Mouse (Mus musculus) heart, embryonic 10.5 days (tissue): ENCODE measurements around the gene Tmbim6. TPM values are rescaled to one million over a fixed set of nuclear protein-coding genes. Genes with fewer than 3 reads are reported as not detected.
"Not testable (repeated sequence)": the region's sequence is repeated elsewhere in the genome, so short reads cannot be mapped to it uniquely, and the experiment has no call there.

Experiments
- DNase-seq: peaks from one replicate; pipeline ENCODE4 v3.0.0-alpha.2; 2017; ENCODE audit warnings: low spot score
- H3K27ac ChIP-seq: fragments of 300-500 bp; sonication (generic); 2 replicates; pipeline ENCODE4 v1.5.1; 2016; ENCODE audit warnings: mild to moderate bottlenecking
- H3K27me3 ChIP-seq: fragments of 300-500 bp; sonication (generic); 2 replicates; pipeline ENCODE4 v1.6.1; 2016; ENCODE audit warnings: mild to moderate bottlenecking; ENCODE audit not compliant: poor library complexity, insufficient read depth, severe bottlenecking
- H3K36me3 ChIP-seq: fragments of 300-500 bp; sonication (generic); 2 replicates; pipeline ENCODE4 v1.6.1; 2016; ENCODE audit warnings: mild to moderate bottlenecking, moderate library complexity
- H3K4me1 ChIP-seq: fragments of 300-500 bp; sonication (generic); 2 replicates; pipeline ENCODE4 v1.6.1; 2016; ENCODE audit warnings: mild to moderate bottlenecking
- H3K4me3 ChIP-seq: fragments of 300-500 bp; sonication (generic); 2 replicates; pipeline ENCODE4 v1.5.1; 2016; ENCODE audit warnings: mild to moderate bottlenecking, moderate library complexity
- H3K9me3 ChIP-seq: fragments of 300-500 bp; sonication (generic); 2 replicates; pipeline ENCODE4 v1.6.1; 2016; ENCODE audit warnings: mild to moderate bottlenecking, moderate library complexity
- WGBS: fragments of 180-500 bp; shearing (Covaris S2); methylation state at CpG from one replicate; pipeline ENCODE4 v1.1.7; 2016; 5-methylcytosine and 5-hydroxymethylcytosine counted together
- polyA plus RNA-seq: library from polyadenylated mRNA; unstranded; fragments of >200 nt; fragmentation: Nextera tagmentation; extraction: Ambion mirVana; gene quantifications from 2 replicates; pipeline ENCODE4 v1.2.1, GENCODE M21; 2016

Gene Tmbim6
- polyA plus RNA-seq, 1 experiment from 2014 or later, result 308 TPM

GRCm38 (mm10) chr15:99369391-99370171 lies 23.1 kb upstream of the Tmbim6 start:
- Histone ChIP-seq H3K9me3 (no peaks in the 10 kb centered on the region), H3K4me1 (peaks cover 28% of the 10 kb centered on the region), H3K36me3 (no peaks in the 10 kb centered on the region), H3K27me3 (no peaks in the 10 kb centered on the region), H3K27ac (peak overlapping the region; percentile 97), H3K4me3 (peak overlapping the region; percentile 95)
- WGBS, result 2% methylated on average over 35 of the region's 39 CpGs
- DNase-seq, result peak; percentile 77

DNA sequence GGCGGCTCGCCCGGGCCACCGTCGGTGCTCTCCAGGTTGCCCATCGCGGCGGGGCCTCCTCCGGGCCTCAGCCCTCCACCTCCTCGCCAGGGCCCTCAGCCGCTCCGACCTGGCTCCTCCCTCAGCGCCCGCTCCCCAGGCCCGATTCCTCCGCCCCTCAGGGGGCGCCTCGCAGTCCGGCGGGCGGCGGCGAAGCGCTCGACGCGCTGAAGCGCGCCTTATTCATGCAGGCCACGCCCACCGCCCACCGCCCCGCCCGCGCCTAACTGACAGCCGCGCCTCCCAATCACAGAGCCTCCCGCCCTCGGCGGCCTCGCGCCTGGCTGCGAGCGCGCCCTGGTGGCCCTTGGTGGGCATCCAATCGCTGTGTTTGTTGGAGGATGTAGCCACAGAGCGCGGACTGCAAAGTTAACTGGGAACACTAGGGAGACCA lies 22.4 kb upstream of the Tmbim6 start, which contains the start of gene Fmnl3:
Gene Fmnl3, minus strand, starts transcription at position 224 of the 433 bp plus-strand sequence.
- under 1% methylated on average over 48 of the region's 48 CpGs for WGBS

GRCm38 (mm10) chr15:99371526-99372340 lies 20.9 kb upstream of the Tmbim6 start:
- H3K27me3 ChIP-seq, result no peaks in the 10 kb centered on the region
- no peak overlapping the region for H3K4me3 ChIP-seq
- H3K36me3 ChIP-seq, result no peaks in the 10 kb centered on the region
- no peak for DNase-seq
- H3K9me3 ChIP-seq, result no peaks in the 10 kb centered on the region
- peaks cover 23% of the 10 kb centered on the region for H3K4me1 ChIP-seq
- no peak overlapping the region for H3K27ac ChIP-seq
- WGBS, result 79% methylated on average over 7 of the region's 7 CpGs

More for the DNA sequence above, 22.4 kb upstream of the Tmbim6 start, which contains the start of gene Fmnl3:
- peak within 1 kb of the TSS; percentile 97 for H3K27ac ChIP-seq
- no peaks in the 10 kb centered on the region for H3K27me3 ChIP-seq
- no peaks in the 10 kb centered on the region for H3K9me3 ChIP-seq
- peaks cover 23% of the 10 kb centered on the region for H3K4me1 ChIP-seq
- DNase-seq, result peak; percentile 98
- H3K36me3 ChIP-seq, result no peaks in the 10 kb centered on the region
- peak within 1 kb of the TSS; percentile 95 for H3K4me3 ChIP-seq

DNA sequence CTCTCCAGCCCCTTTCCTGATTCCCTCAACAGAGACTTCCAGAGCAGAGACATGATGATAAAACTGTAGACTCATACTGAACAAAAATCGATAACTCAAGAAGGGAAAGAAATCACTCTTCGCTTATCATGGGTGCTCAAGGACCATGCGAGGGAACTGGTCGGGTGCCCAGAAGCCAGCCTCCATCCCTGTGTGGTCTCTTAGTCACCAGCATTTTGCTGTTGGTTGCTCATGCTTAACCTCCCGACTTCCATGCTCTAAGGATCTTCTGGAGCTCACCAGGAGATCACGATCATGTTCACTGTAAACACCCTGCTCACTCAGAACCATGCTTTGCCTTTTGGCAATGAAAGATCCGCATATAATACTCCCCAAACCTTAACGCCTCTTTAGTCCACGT lies 19.9 kb upstream of the Tmbim6 start:
- Histone ChIP-seq H3K27ac (no peak overlapping the region), H3K9me3 (no peaks in the 10 kb centered on the region), H3K36me3 (no peaks in the 10 kb centered on the region), H3K27me3 (no peaks in the 10 kb centered on the region), H3K4me1 (peaks cover 23% of the 10 kb centered on the region), H3K4me3 (no peak overlapping the region)
- WGBS, result 78% methylated on average over 9 of the region's 9 CpGs
- no peak for DNase-seq

DNA sequence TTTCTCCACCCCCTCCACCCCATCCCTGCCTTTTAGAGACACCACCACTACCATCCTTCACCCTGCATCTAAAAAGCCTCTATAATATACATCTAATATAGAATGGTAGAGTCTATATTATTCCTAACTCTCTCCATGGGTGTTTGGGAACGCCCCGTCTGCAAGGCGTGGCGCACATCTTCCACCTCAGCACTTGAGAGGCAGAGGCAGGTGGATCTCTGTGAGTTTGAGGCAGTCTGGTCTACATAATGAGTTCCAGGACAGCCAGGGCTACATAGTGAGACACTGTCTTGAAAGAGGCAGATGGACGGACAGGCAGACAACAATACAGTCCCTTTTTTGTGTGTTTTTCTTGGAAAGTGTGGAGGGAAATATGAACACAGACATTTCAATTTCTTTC lies 17.6 kb upstream of the Tmbim6 start:
- no peaks in the 10 kb centered on the region for H3K27me3 ChIP-seq
- 86% methylated on average over 5 of the region's 5 CpGs for WGBS
- H3K36me3 ChIP-seq, result no peaks in the 10 kb centered on the region
- no peak overlapping the region for H3K4me3 ChIP-seq
- H3K9me3 ChIP-seq, result no peaks in the 10 kb centered on the region
- no peak overlapping the region for H3K27ac ChIP-seq
- no peak for DNase-seq
- H3K4me1 ChIP-seq, result peaks cover 6% of the 10 kb centered on the region; the same call in 1 of the 2 replicates

- Histone ChIP-seq H3K4me1 (peaks cover under 1% of the 10 kb centered on the region; the same call in 1 of the 2 replicates), H3K4me3 (no peak overlapping the region), H3K9me3 (no peaks in the 10 kb centered on the region), H3K36me3 (no peaks in the 10 kb centered on the region), H3K27me3 (no peaks in the 10 kb centered on the region), H3K27ac (no peak overlapping the region)
- no peak for DNase-seq
- WGBS, result 89% methylated on average over 3 of the region's 3 CpGs
Measured at GRCm38 (mm10) chr15:99375581-99375980, 17.1 kb upstream of the Tmbim6 start.

- H3K27me3 ChIP-seq, result no peaks in the 10 kb centered on the region
- H3K4me1 ChIP-seq, result no peaks in the 10 kb centered on the region
- WGBS, result 72% methylated on average over 5 of the region's 5 CpGs
- H3K4me3 ChIP-seq, result no peak overlapping the region
- no peak for DNase-seq
- no peak overlapping the region for H3K27ac ChIP-seq
- H3K9me3 ChIP-seq, result no peaks in the 10 kb centered on the region
- no peaks in the 10 kb centered on the region for H3K36me3 ChIP-seq
Measured at GRCm38 (mm10) chr15:99376240-99376639, 16.4 kb upstream of the Tmbim6 start.

GRCm38 (mm10) chr15:99382893-99383292 lies 9.8 kb upstream of the Tmbim6 start:
- no peak for DNase-seq
- H3K4me1 ChIP-seq, result no peaks in the 10 kb centered on the region
- no peaks in the 10 kb centered on the region for H3K9me3 ChIP-seq
- H3K4me3 ChIP-seq, result no peak overlapping the region
- no peaks in the 10 kb centered on the region for H3K27me3 ChIP-seq
- no peak overlapping the region for H3K27ac ChIP-seq
- no peaks in the 10 kb centered on the region for H3K36me3 ChIP-seq

DNA sequence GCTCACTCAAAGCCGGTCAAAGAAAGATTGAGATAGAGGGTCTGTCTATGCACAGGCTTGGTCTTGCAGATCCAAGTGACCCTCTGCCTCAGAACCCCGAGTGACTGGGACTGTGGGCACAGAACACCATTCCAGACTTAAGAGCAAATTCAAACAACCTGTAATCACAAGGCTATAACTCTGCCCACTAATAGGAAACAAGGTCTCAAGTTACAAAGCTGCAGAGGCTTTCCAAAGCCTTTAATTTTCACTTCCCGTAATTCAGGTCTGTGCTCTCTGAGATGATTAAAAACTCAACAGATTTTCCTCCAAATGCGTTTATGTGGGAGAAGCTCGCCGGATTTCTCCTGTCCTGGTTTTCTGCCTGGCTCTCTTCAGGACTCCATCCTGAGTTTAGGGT lies 8.6 kb upstream of the Tmbim6 start:
- H3K9me3 ChIP-seq, result no peaks in the 10 kb centered on the region
- WGBS, result 62% methylated on average over 6 of the region's 6 CpGs
- H3K27me3 ChIP-seq, result no peaks in the 10 kb centered on the region
- no peak overlapping the region for H3K4me3 ChIP-seq
- no peak overlapping the region for H3K27ac ChIP-seq
- no peaks in the 10 kb centered on the region for H3K36me3 ChIP-seq
- DNase-seq, result no peak
- H3K4me1 ChIP-seq, result no peaks in the 10 kb centered on the region

DNA sequence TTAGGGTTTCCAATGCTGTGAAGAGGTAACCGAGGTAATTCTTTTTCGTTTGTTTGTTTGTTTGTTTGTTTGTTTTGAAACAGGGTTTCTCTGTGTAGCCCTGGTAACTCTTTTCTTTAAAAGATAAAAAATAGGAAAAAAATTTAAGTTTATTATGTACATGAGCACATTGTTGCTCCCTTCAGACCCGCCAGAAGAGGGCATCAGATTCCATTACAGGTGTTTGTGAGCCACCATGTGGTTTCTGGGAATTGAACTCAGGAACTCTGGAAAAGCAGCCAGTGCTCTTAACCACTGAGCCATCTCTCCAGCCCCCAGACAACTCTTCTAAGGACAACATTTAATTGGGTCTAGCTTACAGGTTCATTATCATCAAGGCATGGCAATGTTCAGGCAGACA lies 6.6 kb upstream of the Tmbim6 start:
- not testable (repeated sequence) for H3K9me3 ChIP-seq, H3K4me3 ChIP-seq, H3K27ac ChIP-seq, H3K27me3 ChIP-seq, H3K36me3 ChIP-seq, H3K4me1 ChIP-seq, DNase-seq
- whole genome bisulfite sequencing, result 67% methylated on average over 3 of the region's 3 CpGs

DNA sequence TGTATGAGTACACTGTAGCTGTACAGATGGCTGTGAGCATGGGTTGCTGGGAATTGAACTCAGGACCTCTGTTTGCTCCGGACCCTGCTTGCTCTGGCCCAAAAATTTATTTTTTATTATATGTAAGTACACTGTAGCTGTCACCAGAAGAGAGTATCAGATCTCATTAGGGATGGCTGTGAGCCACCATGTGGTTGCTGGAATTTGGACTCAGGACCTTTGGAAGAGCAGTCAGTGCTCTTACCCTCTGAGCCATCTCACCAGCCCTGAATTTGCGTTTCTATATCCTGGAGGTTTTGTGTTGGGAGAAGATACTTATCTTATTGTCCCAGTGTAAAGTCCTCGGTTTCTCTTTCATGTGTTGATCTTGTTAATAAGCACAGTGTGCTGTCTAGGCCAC lies 5.9 kb upstream of the Tmbim6 start:
- no peak for DNase-seq
- H3K27ac ChIP-seq, result no peak overlapping the region
- no peaks in the 10 kb centered on the region for H3K36me3 ChIP-seq
- H3K4me1 ChIP-seq, result peaks cover 6% of the 10 kb centered on the region; the same call in 1 of the 2 replicates
- H3K4me3 ChIP-seq, result no peak overlapping the region
- H3K27me3 ChIP-seq, result no peaks in the 10 kb centered on the region
- H3K9me3 ChIP-seq, result no peaks in the 10 kb centered on the region
- WGBS, result 68% methylated on average over 3 of the region's 3 CpGs

GRCm38 (mm10) chr15:99387976-99388375 lies 4.7 kb upstream of the Tmbim6 start:
- Histone ChIP-seq H3K4me1 (peaks cover 12% of the 10 kb centered on the region), H3K27me3 (no peaks in the 10 kb centered on the region), H3K4me3 (no peak overlapping the region), H3K9me3 (no peaks in the 10 kb centered on the region), H3K27ac (no peak overlapping the region), H3K36me3 (no peaks in the 10 kb centered on the region)
- DNase-seq, result no peak
- 75% methylated on average over 4 of the region's 4 CpGs for WGBS
